Mouse (Mus musculus) intestine, embryonic 16.5 days (tissue): Measurements from ENCODE around the gene Myl6. TPM values are rescaled to one million over a fixed set of nuclear protein-coding genes. Genes with fewer than 3 reads are reported as not detected.

Experiments used
- ATAC-seq: fragments of 200-750 bp; cut with Nextera tagmentation; 2 replicates; pipeline ENCODE4 v1.8.0; 2017; ENCODE audit warnings: moderate TSS enrichment, moderate library complexity
- H3K27ac ChIP-seq: fragments of 300-500 bp; sonication (generic); 2 replicates; pipeline ENCODE4 v1.5.1; 2014; ENCODE audit warnings: mild to moderate bottlenecking, low read length
- H3K27me3 ChIP-seq: fragments of 300-500 bp; sonication (generic); replicated peaks from 2 replicates; pipeline ENCODE4 v1.6.1; 2014; ENCODE audit warnings: low read length, control low read depth, mixed read lengths; ENCODE audit not compliant: control insufficient read depth, insufficient read depth
- H3K36me3 ChIP-seq: fragments of 300-500 bp; sonication (generic); 2 replicates; pipeline ENCODE4 v1.6.1; 2014; ENCODE audit warnings: low read length, control low read depth; ENCODE audit not compliant: control insufficient read depth, insufficient read depth
- H3K4me1 ChIP-seq: fragments of 300-500 bp; sonication (generic); 2 replicates; pipeline ENCODE4 v1.6.1; 2014; ENCODE audit warnings: low read length, control low read depth, mixed read lengths; ENCODE audit not compliant: control insufficient read depth, insufficient read depth
- H3K4me2 ChIP-seq: fragments of 300-500 bp; sonication (generic); 2 replicates; pipeline ENCODE4 v1.6.1; 2014; ENCODE audit warnings: low read depth, low read length, control low read depth
- H3K4me3 ChIP-seq: fragments of 300-500 bp; sonication (generic); 2 replicates; pipeline ENCODE4 v1.5.1; 2014; ENCODE audit warnings: mild to moderate bottlenecking, low read length
- H3K9ac ChIP-seq: fragments of 300-500 bp; sonication (generic); 2 replicates; pipeline ENCODE4 v1.6.1; 2014; ENCODE audit warnings: low read depth, low read length
- H3K9me3 ChIP-seq: fragments of 300-500 bp; sonication (generic); 2 replicates; pipeline ENCODE4 v1.6.1; 2016; ENCODE audit warnings: low read length, control low read depth; ENCODE audit not compliant: control insufficient read depth
- WGBS: fragments of 180-500 bp; shearing (Covaris S2); extraction: QIAGEN DNeasy Blood & Tissue Kit; methylation state at CpG from one replicate; pipeline ENCODE4 v1.1.7; 2014; 5-methylcytosine and 5-hydroxymethylcytosine counted together
- polyA plus RNA-seq: library from polyadenylated mRNA; unstranded; fragments of >200 nt; fragmentation: Nextera tagmentation; extraction: Ambion mirVana; gene quantifications from 2 replicates; pipeline ENCODE4 v1.2.1, GENCODE M21; 2015

The Myl6 gene
- polyA plus RNA-seq, 1 experiment from 2014 or later, result 1,876 TPM

DNA sequence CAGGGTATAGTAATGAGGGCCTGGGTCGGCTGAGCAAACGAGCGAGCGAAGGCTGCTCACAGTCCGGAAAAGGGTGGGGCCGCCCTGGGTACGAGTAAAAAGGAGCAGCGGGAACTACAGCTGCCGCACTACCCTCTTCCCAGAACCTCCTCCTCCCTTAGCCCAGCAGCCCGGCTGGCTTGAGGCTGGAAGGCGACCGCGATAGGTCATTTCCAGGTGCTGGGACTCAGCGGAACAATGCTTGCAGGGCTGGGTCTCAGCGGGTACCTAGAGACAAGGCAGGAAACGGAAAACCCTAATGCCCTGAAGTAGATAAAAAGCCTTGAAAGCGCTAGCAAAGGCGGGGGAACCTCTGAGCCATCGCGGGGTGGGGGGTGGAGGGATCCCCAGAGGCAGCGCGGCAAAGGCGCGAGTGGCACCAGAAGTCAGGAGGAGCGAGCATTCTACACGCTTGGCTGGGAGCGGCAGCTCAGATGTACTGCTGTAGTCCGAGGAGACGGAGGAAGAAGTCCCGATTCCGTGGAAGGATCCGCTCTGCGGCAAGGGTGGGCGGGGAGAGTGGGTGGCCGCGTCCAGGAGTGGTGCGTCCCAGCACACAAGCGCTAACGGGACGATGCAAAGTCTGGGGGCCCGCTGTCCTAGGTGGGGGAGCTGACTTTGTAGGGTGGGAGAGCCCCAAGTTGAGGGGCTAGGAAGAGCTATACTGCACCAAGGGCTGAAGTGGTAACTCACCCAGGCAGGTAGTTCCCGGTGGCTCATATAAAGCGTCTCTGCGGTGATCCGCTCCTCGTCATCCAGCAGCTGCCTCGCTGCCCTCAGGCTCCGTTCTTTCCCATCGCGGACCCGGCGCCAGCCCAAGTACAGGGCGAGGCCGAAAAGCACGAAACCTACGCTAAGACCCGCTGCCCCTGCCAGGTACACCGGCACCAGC, 31.1 kb upstream of the Myl6 start:
- peaks cover 6% of the 10 kb centered on the region for H3K36me3 ChIP-seq
- peaks cover 10% of the 10 kb centered on the region for H3K4me1 ChIP-seq
- H3K9me3 ChIP-seq, result no peaks in the 10 kb centered on the region
- H3K4me3 ChIP-seq, result peak overlapping the region; percentile 91
- H3K27ac ChIP-seq, result peak overlapping the region; percentile 88
- H3K27me3 ChIP-seq, result no peaks in the 10 kb centered on the region
- peak overlapping the region; percentile 98 for H3K4me2 ChIP-seq
- WGBS, result under 1% methylated on average over 58 of the region's 58 CpGs
- ATAC-seq, result peak; percentile 60
- peak overlapping the region; percentile 89 for H3K9ac ChIP-seq

DNA sequence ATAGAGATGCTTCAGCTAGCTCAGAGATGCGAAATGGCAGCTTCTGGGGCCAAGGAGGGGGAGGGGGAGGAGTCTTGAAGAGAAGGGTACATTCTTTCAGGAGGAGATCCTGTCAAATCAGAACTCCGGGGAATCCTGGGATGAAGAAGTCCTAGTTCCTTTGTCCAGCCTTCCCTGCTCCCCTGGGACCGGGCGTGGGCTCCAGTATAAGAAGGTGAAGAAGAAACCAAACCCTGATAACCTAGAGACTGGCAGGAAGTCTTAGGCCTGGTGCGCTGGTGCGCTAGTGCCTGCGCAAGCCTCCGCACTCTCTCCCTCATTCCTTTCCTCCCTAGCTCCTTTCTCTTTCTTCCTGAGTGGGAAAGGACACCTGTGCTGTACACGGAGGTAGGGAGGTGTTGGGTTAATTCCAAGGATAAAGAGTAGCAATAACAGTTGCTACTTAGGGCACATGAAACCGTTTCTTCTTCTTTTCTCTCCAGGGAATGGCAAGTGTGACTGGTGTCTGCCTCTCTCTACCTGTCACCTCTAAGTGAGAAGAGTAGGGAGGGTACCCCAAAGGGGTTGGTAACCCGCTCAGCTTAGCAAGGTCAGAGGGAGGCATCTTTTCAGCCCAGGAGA, 30.3 kb upstream of the Myl6 start:
- no peak for ATAC-seq

GRCm38 (mm10) chr10:128522351-128522750, 28.4 kb upstream of the Myl6 start:
- Histone ChIP-seq H3K4me3 (no peak overlapping the region), H3K27ac (no peak overlapping the region), H3K4me1 (peaks cover 10% of the 10 kb centered on the region), H3K9ac (no peak overlapping the region), H3K9me3 (no peaks in the 10 kb centered on the region), H3K36me3 (peaks cover 10% of the 10 kb centered on the region), H3K4me2 (no peak overlapping the region), H3K27me3 (no peaks in the 10 kb centered on the region)
- no peak for ATAC-seq
- WGBS, result 77% methylated on average over 6 of the region's 6 CpGs

More for the DNA sequence above, 30.3 kb upstream of the Myl6 start:
- H3K4me3 ChIP-seq, result peak overlapping the region; percentile 91
- peaks cover 6% of the 10 kb centered on the region for H3K36me3 ChIP-seq
- H3K4me2 ChIP-seq, result peak overlapping the region; percentile 98
- peaks cover 10% of the 10 kb centered on the region for H3K4me1 ChIP-seq
- peak overlapping the region; percentile 88; the same call in 1 of the 2 replicates for H3K27ac ChIP-seq
- WGBS, result 27% methylated on average over 11 of the region's 11 CpGs
- no peaks in the 10 kb centered on the region for H3K9me3 ChIP-seq
- H3K9ac ChIP-seq, result peak overlapping the region; percentile 89
- no peaks in the 10 kb centered on the region for H3K27me3 ChIP-seq

- ATAC-seq, result no peak
- H3K4me1 ChIP-seq, result peaks cover 8% of the 10 kb centered on the region
- peaks cover 11% of the 10 kb centered on the region for H3K36me3 ChIP-seq
- no peak overlapping the region for H3K9ac ChIP-seq
- H3K27me3 ChIP-seq, result no peaks in the 10 kb centered on the region
- no peak overlapping the region for H3K4me3 ChIP-seq
- H3K4me2 ChIP-seq, result no peak overlapping the region
- H3K9me3 ChIP-seq, result no peaks in the 10 kb centered on the region
- no peak overlapping the region for H3K27ac ChIP-seq
- 89% methylated on average over 16 of the region's 16 CpGs for WGBS
Observed at GRCm38 (mm10) chr10:128520591-128520990, 26.6 kb upstream of the Myl6 start.

GRCm38 (mm10) chr10:128518833-128519232, 24.9 kb upstream of the Myl6 start:
- peaks cover 12% of the 10 kb centered on the region for H3K36me3 ChIP-seq
- no peak for ATAC-seq
- peaks cover under 1% of the 10 kb centered on the region; the same call in 1 of the 2 replicates for H3K4me1 ChIP-seq
- H3K9ac ChIP-seq, result no peak overlapping the region
- 76% methylated on average over 7 of the region's 7 CpGs for WGBS
- H3K4me3 ChIP-seq, result no peak overlapping the region
- no peaks in the 10 kb centered on the region for H3K9me3 ChIP-seq
- no peaks in the 10 kb centered on the region for H3K27me3 ChIP-seq
- no peak overlapping the region for H3K4me2 ChIP-seq
- no peak overlapping the region for H3K27ac ChIP-seq

DNA sequence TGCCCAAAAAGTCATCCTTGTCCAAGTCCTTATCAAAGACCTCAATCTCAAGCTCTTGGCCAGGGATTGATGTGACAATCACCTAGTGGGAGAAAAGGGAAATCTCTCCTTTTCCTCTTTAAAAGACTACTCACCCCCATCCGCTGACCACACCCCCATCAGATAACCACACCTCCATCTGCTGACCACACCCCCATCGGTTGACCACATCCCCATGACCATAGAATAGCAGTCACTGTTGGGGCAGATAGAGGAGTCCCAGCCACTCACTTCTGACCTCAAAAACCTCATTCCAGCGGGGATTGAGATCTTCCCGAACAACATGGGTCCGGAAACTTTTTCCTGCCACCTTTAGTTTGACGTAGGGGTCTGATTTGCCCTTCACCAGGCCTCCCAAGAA, 22.7 kb upstream of the Myl6 start:
- Histone ChIP-seq H3K27me3 (no peaks in the 10 kb centered on the region), H3K9ac (no peak overlapping the region), H3K4me2 (no peak overlapping the region), H3K4me1 (no peaks in the 10 kb centered on the region), H3K4me3 (no peak overlapping the region), H3K27ac (no peak overlapping the region), H3K36me3 (peaks cover 12% of the 10 kb centered on the region), H3K9me3 (no peaks in the 10 kb centered on the region)
- WGBS, result 43% methylated on average over 6 of the region's 6 CpGs
- ATAC-seq, result no peak

DNA sequence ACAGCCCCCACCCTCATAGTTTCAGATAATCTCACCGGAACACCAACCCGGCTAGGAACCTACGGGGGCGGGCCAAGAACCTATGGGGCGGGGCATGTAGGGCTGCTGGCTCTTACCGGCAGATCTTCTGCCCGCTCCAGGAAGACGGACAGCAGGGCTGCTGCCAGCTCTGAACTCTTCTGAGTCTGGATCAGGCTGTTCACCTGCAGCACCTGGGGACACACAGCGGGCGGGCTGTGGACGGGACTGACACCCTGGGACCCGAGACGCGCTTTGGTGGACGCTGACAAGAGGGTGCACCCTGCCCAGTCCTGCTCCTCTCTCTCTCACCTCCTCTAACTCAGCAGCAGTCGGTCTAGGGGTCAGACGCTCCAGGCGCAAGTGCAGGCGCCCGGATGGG, 22.1 kb upstream of the Myl6 start:
- H3K9ac ChIP-seq, result peak overlapping the region; percentile 44; the same call in 1 of the 2 replicates
- H3K4me3 ChIP-seq, result no peak overlapping the region; the same call in 1 of the 2 replicates
- 39% methylated on average over 20 of the region's 20 CpGs for WGBS
- peaks cover 12% of the 10 kb centered on the region for H3K36me3 ChIP-seq
- H3K27ac ChIP-seq, result no peak overlapping the region
- peak overlapping the region; percentile 34 for H3K4me2 ChIP-seq
- ATAC-seq, result peak; percentile 57
- H3K4me1 ChIP-seq, result no peaks in the 10 kb centered on the region
- H3K9me3 ChIP-seq, result no peaks in the 10 kb centered on the region
- H3K27me3 ChIP-seq, result no peaks in the 10 kb centered on the region

GRCm38 (mm10) chr10:128515044-128515443, 21.1 kb upstream of the Myl6 start:
- WGBS, result 82% methylated on average over 4 of the region's 4 CpGs
- Histone ChIP-seq H3K4me3 (no peak overlapping the region), H3K27ac (no peak overlapping the region), H3K4me1 (no peaks in the 10 kb centered on the region; the same call in 1 of the 2 replicates), H3K27me3 (no peaks in the 10 kb centered on the region), H3K9me3 (no peaks in the 10 kb centered on the region), H3K4me2 (no peak overlapping the region), H3K9ac (no peak overlapping the region), H3K36me3 (peaks cover 10% of the 10 kb centered on the region; the same call in 1 of the 2 replicates)
- ATAC-seq, result no peak

GRCm38 (mm10) chr10:128511761-128512160, 17.8 kb upstream of the Myl6 start:
- ATAC-seq, result no peak
- Histone ChIP-seq H3K27me3 (no peaks in the 10 kb centered on the region), H3K9ac (no peak overlapping the region), H3K4me3 (no peak overlapping the region), H3K4me2 (no peak overlapping the region), H3K36me3 (peaks cover 7% of the 10 kb centered on the region; the same call in 1 of the 2 replicates), H3K4me1 (peaks cover under 1% of the 10 kb centered on the region; the same call in 1 of the 2 replicates), H3K9me3 (no peaks in the 10 kb centered on the region), H3K27ac (no peak overlapping the region)
- 87% methylated on average over 12 of the region's 12 CpGs for WGBS
